Mouse (Mus musculus) v-Abl transformed pro-B cells (cell line): ENCODE measurements around the gene Olfr113.
"Not testable (repeated sequence)": the region's sequence is repeated elsewhere in the genome, so short reads cannot be mapped to it uniquely, and the experiment has no call there.

Experiments
- in situ Hi-C, 2 experiments: fragments of 400-800 bp; cut with MboI; formaldehyde crosslinking; loops; one replicate each; pipeline ENCODE4 v1.15.1; 2025; ENCODE audit not compliant: unreplicated experiment in 2 of 2

The Olfr113 gene

DNA sequence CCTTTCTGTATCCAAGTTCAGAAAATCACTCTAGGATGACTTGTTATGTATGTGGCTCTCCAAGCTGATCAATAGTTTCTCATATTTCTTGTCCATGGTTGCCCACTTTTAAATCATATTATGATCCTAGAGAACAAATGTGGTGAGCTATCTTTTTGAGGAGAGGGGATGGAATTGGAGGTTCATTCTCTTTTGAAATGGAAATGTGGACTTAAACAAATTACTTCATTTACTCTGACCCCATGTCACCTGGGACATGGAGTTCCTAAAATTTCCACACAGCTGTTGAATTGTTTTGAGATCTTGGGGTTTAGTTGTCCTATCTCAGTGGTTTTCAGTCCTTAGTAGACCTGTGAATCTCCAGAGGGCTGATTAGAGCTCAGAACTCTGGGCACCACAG, at the start of gene Olfr113:
Olfr113 (minus strand) TSS at position 101 of the 400 bp plus-strand sequence.
- in situ Hi-C loops: no loop called here

DNA sequence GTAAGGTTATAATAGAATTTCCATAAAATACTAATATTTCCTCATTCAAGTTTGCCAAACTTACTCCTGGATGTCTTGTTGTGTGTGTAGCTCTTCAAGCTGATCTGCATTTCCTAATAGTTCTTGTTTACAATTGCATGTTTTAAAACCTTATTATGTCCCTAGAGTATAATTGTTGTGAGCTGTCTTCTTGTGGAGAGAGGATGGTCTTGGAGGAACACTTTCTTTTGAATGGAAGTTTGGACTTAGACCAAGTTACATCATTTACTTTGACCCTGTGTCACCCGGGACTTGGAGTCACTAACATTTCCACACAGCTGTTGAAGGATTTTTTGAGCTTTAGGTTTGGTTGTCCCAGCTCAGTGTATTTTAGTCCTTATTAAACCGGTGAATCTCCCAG, 49.5 kb upstream of the Olfr113 start, which contains the start of the genes Olfr115 and Olfr116:
Olfr115 (minus strand) TSS at position 101 of the 400 bp plus-strand sequence.
Olfr116 (minus strand) TSS at position 191 of the 400 bp plus-strand sequence.
- in situ Hi-C loops: no loop called here

DNA sequence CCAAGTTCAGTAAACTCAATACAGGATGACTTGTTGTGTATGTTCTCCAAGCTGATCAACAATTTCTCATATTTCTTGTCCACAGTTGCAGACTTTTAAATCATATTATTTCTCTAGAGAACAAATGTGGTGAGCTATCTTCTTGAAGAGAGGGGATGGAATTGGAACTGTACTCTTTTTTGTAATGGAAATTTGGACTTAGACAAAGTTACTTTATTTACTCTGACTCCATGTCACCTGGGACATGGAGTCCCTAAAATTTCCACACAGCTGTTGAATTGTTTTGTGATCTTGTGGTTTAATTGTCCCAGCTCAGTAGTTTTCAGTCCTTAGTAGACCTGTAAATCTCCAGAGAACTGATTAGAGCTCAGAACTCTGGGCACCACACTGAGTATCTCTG, 15.2 kb upstream of the Olfr113 start, which contains the start of gene Olfr114:
Olfr114 (minus strand) TSS at position 101 of the 400 bp plus-strand sequence.
- in situ Hi-C loops: no loop called here

DNA sequence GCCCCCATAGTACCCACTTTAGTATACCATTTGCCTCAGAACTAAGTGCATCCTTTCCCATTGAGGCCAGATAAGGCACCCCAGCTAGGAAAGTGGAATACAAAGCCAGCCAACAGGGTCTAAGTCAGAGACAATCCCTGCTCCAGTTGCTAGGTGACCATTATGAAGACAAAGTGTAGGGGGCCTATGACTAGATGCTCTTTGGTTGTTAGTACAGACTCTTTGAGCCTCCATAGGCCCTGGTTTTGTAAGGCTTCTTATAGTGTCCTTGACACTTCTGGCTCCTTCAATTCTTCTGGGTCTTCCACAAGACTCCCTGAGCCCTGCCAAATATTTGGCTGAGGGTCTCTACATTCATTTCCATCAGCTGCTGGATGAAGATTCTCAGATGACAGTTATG, 8.1 kb downstream of the Olfr113 start, which contains the start of gene Olfr112:
Olfr112 (minus strand) TSS at position 101 of the 400 bp plus-strand sequence.
- in situ Hi-C loops: no loop called here

DNA sequence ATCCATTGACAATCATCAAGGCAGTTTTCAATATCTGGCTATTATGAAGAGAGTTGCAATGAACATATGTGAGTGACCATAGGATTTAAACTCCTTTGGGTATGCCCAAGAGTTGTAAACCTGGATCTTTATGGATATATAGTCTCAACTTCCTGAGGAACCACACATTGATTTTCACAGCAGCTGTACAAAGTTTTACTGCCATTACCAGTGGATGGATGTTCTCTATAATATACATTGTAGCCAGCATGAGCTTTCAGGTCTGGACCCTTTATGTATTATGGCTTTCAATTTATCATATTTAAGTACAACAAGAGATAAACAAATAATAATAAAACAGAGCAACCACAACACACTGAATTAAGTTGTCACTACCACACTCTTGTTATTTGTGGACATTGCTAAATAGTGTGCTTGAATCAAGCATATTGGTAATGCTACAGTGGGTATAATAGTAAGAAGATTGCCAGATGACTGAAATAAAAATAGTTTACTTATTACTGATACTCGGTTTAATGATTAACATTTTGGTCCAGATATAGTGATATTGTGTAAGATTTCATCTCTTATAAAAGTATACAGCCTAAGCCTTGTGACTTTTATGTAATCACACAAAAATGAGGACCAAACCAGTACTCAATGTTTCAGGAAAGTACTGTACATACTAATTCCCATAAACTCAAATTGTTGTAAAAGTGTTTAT, 18.4 kb downstream of the Olfr113 start:
- in situ Hi-C loops: no loop called here

DNA sequence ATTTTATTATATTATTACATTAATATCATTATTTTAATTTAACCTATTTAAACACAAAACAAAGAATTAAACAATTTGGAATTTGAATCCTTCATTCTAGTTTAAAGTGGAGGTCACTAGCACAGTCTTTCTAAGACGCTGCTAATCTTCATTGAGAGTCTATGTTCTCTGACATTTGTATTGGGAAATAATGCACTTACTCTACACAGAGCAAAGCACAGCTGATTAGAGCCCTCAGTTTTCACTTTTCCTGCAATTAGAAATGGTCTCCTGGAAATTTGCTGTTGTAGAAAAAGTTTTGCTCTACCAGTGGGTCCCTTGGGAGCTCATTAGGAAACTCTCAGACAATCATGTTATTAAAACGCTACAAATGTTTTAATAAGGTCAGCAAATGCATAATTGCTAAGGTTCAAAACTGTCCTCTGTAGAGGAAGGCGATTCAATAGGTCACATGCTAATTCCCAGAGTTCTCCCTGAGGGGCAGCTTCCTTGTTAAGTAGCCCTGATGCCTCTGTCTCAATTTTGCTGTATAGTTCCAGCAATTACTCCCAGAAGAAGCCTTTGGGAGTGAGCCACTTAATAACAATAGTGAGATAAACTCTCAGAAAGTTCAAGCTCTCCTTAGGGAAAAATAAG, 33.5 kb downstream of the Olfr113 start:
- in situ Hi-C loops: no loop called here

DNA sequence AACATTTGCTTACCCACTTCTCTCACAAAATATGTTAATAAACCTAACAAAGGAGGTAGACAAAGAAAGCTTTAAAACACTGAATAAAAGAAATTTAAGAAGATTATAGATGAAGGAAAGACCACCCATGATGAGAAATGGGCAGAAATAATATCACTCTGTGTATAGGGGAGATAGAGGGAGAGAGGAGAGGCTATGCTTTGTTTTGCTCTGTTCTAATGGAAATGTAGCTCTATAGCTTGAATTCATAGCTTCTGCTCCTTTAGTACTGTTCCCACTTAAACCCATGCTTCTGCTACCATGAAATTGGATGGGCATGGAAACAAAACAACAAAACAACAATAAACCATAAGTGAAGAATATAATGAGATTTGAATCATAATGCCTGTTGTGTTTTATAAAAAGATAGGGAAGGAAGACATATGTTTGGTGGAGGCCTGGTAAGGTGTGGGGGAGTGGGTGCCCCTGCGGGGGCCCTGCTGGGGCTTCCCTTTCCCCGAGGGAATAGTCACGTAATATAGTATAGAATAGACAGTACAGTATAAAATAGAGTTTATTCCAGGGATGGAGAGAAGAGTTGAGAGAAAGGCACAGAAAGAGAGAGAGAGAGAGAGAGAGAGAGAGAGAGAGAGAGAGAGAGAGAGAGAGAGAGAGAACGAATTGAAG, 35.9 kb downstream of the Olfr113 start:
- in situ Hi-C loops: no loop called here

DNA sequence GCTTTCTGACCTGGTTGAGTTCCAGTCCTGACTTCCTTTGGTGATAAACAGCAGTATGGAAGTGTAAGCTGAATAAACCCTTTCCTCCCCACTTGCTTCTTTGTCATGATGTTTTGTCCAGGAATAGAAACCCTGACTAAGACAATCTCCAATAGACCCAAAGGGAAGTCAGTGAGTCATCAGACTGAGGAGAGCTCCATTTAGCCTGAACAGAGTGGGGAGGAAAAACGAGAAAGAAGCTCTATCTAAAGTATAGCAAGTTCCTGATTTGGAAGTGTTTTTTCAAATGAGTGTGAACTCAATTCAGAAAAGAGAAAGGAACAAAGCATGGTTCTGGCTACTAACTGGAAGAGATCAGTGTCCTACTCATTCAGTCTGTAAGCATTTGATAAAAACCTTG, 39.0 kb downstream of the Olfr113 start:
- in situ Hi-C loops: not testable (repeated sequence)

DNA sequence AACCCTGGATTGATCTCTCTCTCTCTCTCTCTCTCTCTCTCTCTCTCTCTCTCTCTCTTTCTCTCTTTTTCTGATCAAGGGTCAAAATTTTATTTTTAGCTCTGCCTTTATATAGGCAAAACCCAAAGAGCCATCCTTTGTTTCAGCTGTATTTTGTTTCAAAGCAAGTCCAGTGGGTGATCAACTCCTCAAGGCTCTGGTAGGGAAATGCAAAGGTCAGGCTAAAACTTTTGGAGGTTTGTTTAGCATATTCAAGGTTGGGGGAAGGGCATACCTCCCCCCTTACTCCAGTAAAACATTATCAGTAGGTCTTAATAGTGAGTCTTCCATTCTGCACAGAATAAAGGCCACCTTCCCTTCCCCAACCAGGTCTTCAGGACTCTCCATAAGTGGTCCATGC, 42.3 kb downstream of the Olfr113 start:
- in situ Hi-C loops: no loop called here

DNA sequence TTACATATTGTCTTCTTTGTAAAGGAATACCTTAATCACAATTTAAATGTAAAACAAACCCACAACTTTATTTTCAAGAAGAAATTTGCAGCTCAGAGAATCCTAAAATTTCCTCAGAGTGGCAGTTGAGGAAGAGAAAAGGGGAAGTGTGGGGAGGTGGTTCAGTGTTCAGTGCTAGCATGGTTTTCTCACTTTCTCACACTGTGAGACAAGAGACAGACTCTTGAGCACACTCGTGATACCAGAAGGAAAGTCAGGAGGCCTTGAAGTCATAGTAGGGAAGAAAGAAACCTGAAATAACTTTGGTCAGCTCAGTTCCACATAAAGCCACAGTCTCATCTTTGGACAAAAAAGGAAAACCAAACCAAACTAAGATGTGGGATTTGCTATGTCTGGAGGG, 52.0 kb downstream of the Olfr113 start:
- in situ Hi-C loops: not testable (repeated sequence)

DNA sequence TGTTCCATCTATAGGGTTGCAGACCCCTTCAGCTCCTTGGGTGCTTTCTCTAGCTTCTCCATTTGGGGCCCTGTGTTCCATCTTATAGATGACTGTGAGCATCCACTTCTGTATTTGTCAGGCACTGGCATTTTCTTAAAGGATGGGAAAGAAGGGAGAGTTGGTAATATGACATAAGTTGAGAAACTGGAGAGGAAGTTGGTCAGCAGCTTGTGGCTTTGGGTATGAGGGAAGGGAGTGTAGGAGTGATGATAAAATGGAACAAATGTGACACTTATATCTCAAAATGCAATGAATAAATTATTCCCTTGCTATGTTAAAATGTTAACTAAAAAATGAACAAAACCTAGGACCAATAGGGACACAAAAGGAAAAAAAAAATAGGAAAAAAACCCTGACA, 52.9 kb downstream of the Olfr113 start:
- in situ Hi-C loops: not testable (repeated sequence)
